Mouse (Mus musculus): ENCODE data around the gene Xrcc3. TPM values are rescaled to one million over a fixed set of nuclear protein-coding genes. Genes with fewer than 3 reads are reported as not detected.
A peak's percentile ranks its signal among the peaks of the same experiment; 100 is the strongest.

Xrcc3 gene
- polyA plus RNA-seq, 1 experiment from 2014 or later = 13.5 TPM

DNA sequence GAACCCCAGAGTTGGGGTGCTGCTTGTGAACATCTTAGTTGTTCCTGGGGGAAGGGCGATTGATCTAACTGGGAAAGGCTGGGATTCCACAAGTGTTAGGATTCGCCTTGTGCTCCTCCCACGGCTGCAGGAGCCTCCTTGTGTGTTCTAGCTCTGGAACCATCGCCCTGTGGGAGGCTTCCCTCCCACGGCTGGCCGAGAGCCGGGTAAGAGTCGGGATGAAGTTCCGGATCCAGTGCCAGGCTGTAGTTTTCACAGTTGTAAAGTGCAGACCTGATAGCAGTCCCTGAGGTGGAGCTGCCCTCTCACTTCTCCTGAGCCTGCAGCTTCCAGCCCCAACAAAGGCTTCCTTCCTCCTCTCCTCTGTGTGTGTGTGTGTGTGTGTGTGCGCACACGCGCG lies 2.9 kb upstream of the Xrcc3 start:
- 64% methylated on average over 13 of the region's 13 CpGs for WGBS
- no peak overlapping the region for H3K9ac ChIP-seq
- no peak for ATAC-seq (ENCODE audit: insufficient number of reproducible peaks, low FRiP score, low TSS enrichment, low read depth)
- H3K27ac ChIP-seq (replicated peaks) = peak overlapping the region; percentile 48; the same call in 1 of the 2 replicates
- H3K36me3 ChIP-seq = peaks cover 5% of the 10 kb centered on the region; the same call in 1 of the 2 replicates
- peak overlapping the region; percentile 68 for H3K4me2 ChIP-seq (replicated peaks)
- H3K4me1 ChIP-seq = peaks cover 65% of the 10 kb centered on the region
- H3K9me3 ChIP-seq (replicated peaks) = no peaks in the 10 kb centered on the region
- H3K27me3 ChIP-seq = no peaks in the 10 kb centered on the region
- peak overlapping the region; percentile 8 for H3K4me3 ChIP-seq (replicated peaks)

DNA sequence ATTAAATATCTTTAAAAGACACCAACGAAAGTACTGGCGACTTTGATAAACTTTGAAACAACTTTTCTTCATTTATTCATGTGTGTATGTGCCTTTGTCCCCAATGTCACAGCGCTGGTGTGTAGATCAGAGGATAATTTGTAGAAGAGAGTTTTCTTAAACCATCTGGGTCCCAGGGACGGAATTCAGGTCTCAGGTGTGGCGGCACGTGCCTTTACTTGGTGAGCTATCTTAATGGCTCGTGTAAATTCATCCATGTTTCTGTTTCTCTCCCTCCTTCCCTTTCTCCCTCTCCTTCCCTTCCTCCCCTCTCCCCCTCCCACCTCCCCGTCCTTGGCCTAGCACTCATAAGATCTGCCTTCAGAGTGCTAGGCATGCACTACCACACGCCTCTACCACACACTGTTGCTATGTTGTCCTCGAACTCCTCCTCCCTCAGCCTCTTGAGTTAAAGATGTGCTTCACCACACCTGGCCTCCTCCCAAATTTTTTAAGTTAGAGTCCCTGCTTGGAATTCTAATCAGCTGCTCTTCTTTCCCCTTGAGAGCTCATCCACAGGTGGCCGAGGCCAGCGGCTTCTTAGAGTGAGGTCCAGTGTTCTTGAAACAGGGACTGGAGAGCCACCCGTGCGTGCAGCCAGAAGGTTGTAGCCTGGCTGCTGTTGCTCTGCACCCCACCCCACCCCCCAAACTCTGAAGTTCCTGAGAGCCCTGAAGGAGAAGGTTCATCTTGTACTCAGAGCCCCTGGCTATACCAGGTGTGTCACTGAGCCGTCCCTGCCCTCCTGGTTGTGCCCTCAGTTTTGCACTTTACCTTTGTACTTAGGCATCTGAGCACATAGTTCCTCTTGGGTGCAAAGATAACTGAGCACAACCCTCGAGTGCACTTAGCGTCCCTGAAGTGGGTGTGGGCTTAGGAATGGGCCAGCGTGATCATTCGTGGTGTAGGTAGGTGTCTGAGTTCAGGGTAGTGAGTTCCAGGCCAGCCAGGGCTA lies 1.4 kb upstream of the Xrcc3 start:
- Histone ChIP-seq H3K27ac (replicated peaks) (peak overlapping the region; percentile 95), H3K9me3 (replicated peaks) (no peaks in the 10 kb centered on the region), H3K27me3 (no peaks in the 10 kb centered on the region), H3K9ac (peak overlapping the region; percentile 69; the same call in 1 of the 2 replicates), H3K36me3 (peaks cover 5% of the 10 kb centered on the region; the same call in 1 of the 2 replicates), H3K4me3 (replicated peaks) (peak overlapping the region; percentile 93), H3K4me1 (peaks cover 59% of the 10 kb centered on the region), H3K4me2 (replicated peaks) (peak overlapping the region; percentile 68)
- 21% methylated on average over 19 of the region's 19 CpGs for WGBS
- no peak for ATAC-seq (ENCODE audit: insufficient number of reproducible peaks, low FRiP score, low TSS enrichment, low read depth)

DNA sequence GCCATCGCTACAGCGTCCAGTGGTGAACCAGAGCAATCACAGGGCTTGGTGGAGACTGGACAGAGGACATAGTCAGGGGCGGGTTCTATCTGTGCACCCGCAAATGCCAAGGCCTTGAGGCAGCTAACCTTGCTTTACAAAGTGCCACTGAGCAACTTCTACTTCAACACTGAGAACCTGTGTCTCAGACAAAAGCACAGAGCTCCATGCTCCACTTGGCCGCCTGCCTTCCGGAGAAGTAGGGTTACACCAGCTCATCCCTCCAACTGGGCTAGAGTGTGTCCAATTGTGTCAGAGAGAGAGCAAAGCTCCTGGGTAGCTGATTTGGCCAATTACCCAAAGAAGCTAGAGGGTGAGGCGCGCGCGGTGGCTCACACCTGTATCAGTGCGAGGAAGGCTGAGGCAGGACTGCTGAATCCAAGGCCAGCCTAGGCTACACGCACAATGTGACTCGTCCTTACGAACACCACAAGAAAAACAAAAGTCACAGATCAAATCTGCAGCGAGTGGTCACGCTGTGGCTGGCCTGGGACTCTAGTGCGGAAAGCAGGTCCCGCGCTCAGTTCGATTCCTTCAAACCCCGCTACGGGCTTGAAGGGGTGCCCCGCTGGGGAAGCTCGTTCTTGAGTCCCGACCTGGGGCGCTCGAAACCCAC lies 435 bp downstream of the Xrcc3 start:
- WGBS = 4% methylated on average over 27 of the region's 27 CpGs
- Histone ChIP-seq H3K4me2 (replicated peaks) (peak overlapping the region; percentile 85), H3K27me3 (no peaks in the 10 kb centered on the region), H3K4me1 (peaks cover 65% of the 10 kb centered on the region), H3K27ac (replicated peaks) (no peak overlapping the region), H3K9ac (peak overlapping the region; percentile 54), H3K9me3 (replicated peaks) (no peaks in the 10 kb centered on the region), H3K36me3 (peaks cover 12% of the 10 kb centered on the region), H3K4me3 (replicated peaks) (peak overlapping the region; percentile 93)
- no peak for ATAC-seq (ENCODE audit: insufficient number of reproducible peaks, low FRiP score, low TSS enrichment, low read depth)

DNA sequence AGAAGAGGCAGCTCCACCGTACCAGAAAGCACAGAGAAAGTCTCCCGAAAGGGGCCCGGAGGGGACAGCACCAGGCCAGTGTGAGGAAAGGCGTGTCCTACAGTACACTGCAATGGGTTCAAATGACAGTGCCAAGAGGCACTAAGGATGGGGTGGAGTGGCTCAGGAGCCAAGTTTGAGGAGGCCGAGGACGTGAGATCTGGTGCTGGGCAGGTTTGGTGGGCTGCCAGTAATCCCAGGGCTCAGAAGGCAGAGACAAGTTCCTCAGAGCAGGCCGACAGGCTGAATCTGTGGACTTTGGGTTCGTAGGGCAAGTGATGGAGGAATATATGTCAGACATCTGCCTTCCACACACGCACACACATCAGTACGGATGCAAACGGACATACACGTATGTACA lies 1.1 kb downstream of the Xrcc3 start:
- ATAC-seq (ENCODE audit: insufficient number of reproducible peaks, low FRiP score, low TSS enrichment, low read depth) = no peak
- Histone ChIP-seq H3K27me3 (no peaks in the 10 kb centered on the region), H3K4me1 (peaks cover 59% of the 10 kb centered on the region), H3K9ac (peak overlapping the region; percentile 27; the same call in 1 of the 2 replicates), H3K4me2 (replicated peaks) (peak overlapping the region; percentile 85), H3K27ac (replicated peaks) (no peak overlapping the region), H3K36me3 (peaks cover 13% of the 10 kb centered on the region), H3K9me3 (replicated peaks) (no peaks in the 10 kb centered on the region), H3K4me3 (replicated peaks) (peak overlapping the region; percentile 93)
- WGBS = 57% methylated on average over 12 of the region's 12 CpGs

DNA sequence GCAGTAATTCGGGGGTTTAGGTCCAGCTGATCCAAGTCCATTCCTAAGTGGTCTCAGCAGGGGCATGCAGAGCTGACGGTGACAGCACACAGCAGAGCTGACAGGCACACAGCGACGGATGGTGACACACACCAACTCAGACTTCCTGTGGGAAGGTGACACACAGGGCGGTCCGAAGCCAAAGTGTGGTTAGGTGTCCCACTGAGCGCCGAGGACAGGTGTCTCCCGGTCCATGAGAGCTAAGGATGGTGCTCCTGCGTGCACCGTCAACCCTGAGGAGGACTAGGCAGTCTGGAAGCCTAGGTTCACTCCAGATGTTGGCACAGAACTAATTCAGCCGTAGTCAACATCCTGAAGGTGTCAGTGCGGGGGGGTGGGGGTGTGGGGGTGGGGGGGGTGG lies 1.6 kb downstream of the Xrcc3 start:
- 85% methylated on average over 13 of the region's 13 CpGs for WGBS
- no peak for ATAC-seq (ENCODE audit: insufficient number of reproducible peaks, low FRiP score, low TSS enrichment, low read depth)

DNA sequence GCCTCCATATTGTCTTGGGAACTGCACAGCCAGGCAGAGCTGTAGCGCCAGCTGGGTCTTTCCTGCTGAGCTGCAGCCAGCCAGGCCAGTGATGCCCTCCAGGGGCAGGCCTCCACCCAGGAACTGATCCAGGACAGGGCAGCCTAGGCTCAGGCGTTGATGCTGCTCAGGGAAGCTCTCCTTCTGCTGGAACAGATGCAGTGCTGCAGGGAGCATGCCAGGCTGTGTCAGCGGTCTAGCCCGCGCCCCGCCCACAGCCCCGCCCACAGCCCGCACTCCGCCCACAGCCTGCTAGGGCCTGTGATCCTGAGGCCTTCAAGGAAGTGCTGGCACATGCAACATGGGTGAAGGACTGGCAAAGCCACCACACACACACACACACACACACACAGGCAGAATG lies 3.9 kb downstream of the Xrcc3 start:
- peaks cover 35% of the 10 kb centered on the region for H3K4me1 ChIP-seq
- peaks cover 39% of the 10 kb centered on the region for H3K36me3 ChIP-seq
- H3K4me2 ChIP-seq (replicated peaks) = peak overlapping the region; percentile 15; the same call in 1 of the 2 replicates
- no peak overlapping the region; the same call in 1 of the 2 replicates for H3K9ac ChIP-seq
- H3K27me3 ChIP-seq = no peaks in the 10 kb centered on the region
- peak overlapping the region; percentile 76 for H3K27ac ChIP-seq (replicated peaks)
- no peak overlapping the region; the same call in 1 of the 2 replicates for H3K4me3 ChIP-seq (replicated peaks)
- peak; percentile 45 for ATAC-seq (ENCODE audit: insufficient number of reproducible peaks, low FRiP score, low TSS enrichment, low read depth)
- WGBS = under 1% methylated on average over 9 of the region's 9 CpGs
- H3K9me3 ChIP-seq (replicated peaks) = no peaks in the 10 kb centered on the region

More for the DNA sequence above, 1.6 kb downstream of the Xrcc3 start:
- Histone ChIP-seq H3K27me3 (no peaks in the 10 kb centered on the region), H3K4me1 (peaks cover 58% of the 10 kb centered on the region), H3K9ac (no peak overlapping the region), H3K27ac (replicated peaks) (no peak overlapping the region), H3K9me3 (replicated peaks) (no peaks in the 10 kb centered on the region), H3K4me3 (replicated peaks) (no peak overlapping the region), H3K36me3 (peaks cover 16% of the 10 kb centered on the region), H3K4me2 (replicated peaks) (no peak overlapping the region)

DNA sequence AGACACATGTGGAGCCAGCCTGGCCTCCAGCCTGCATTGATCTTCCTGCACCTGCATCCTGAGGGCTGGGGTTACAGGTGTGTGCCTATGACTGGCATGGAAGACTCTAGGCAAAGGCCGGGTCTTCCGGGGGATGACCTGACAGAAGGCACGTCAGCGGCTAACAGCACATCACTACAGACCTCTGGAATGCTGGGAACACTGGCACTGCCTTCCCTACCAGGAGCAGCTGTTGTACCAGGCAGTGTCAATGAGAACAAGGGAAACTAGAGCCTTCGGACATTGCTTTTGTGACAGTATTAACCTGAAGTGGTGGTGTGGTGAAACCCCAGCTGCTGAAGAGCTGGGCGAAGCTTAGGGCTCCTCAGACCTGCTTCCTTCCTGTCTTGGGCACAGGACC lies 4.9 kb downstream of the Xrcc3 start:
- H3K4me1 ChIP-seq = peaks cover 34% of the 10 kb centered on the region
- WGBS = 88% methylated on average over 6 of the region's 6 CpGs
- H3K36me3 ChIP-seq = peaks cover 47% of the 10 kb centered on the region
- no peak overlapping the region for H3K4me3 ChIP-seq (replicated peaks)
- no peak overlapping the region for H3K9ac ChIP-seq
- H3K9me3 ChIP-seq (replicated peaks) = no peaks in the 10 kb centered on the region
- H3K4me2 ChIP-seq (replicated peaks) = no peak overlapping the region
- ATAC-seq (ENCODE audit: insufficient number of reproducible peaks, low FRiP score, low TSS enrichment, low read depth) = no peak
- H3K27ac ChIP-seq (replicated peaks) = no peak overlapping the region
- no peaks in the 10 kb centered on the region for H3K27me3 ChIP-seq

DNA sequence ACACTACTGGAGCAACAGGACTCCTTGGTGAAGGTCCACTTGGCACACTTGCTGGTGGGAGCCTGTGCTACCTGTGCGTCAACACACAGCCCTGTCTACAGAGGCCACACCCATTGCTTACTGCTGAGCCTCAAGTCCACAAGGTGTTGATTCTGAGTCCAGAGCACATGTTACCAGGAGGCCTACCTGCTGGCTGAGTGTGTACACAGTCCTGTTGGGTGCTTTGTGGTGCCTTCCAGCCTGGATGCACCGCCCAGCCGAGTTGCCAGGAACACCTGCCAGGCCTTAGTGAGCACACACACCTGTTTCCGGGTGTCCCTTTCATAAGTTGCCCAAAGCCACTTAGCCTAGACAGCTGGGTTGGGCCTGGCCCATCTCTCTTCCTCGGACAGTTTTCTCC lies 10.1 kb downstream of the Xrcc3 start:
- no peaks in the 10 kb centered on the region for H3K9me3 ChIP-seq (replicated peaks)
- no peak overlapping the region for H3K9ac ChIP-seq
- no peaks in the 10 kb centered on the region for H3K4me1 ChIP-seq
- peak; percentile 35; the same call in 1 of the 2 replicates for ATAC-seq (ENCODE audit: insufficient number of reproducible peaks, low FRiP score, low TSS enrichment, low read depth)
- H3K27ac ChIP-seq (replicated peaks) = no peak overlapping the region
- no peak overlapping the region for H3K4me3 ChIP-seq (replicated peaks)
- no peaks in the 10 kb centered on the region for H3K27me3 ChIP-seq
- H3K36me3 ChIP-seq = peaks cover 91% of the 10 kb centered on the region
- H3K4me2 ChIP-seq (replicated peaks) = no peak overlapping the region
- WGBS = 71% methylated on average over 5 of the region's 5 CpGs

DNA sequence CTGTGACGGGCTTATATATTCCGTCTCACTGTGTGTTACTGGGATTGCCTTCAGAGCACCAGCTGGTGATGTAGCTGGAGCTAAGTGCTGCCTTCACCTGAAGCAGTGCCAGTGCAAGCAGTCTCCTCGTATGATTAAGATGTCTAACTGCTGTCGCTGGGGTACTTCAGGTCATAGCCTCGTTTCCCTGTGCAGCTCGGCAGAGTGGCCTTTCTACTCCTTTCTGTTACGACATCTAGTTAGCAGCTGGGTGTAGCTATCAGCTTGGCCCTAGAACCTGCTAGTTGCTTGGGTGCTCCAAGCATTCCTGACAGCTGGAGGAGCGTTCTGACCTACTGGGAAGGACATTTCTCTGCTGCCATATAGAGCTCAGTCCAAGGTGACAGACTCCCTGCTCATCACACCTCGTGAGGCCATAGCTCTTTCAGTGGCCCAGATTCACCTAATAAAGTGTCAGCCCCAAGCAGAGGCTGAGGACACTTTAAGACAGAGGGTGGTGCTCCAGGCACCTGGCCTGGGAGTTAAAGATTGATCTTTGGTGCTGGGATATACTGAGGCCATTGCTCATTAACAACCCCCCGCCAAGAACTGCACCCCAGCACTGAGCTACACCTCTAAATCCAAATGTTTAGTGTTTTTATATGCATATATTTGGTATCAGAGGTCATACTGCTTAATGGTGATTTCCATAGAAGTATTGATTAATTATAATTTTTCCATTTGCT lies 13.1 kb downstream of the Xrcc3 start:
- WGBS = 83% methylated on average over 10 of the region's 10 CpGs
- Histone ChIP-seq H3K27me3 (no peaks in the 10 kb centered on the region), H3K4me3 (replicated peaks) (no peak overlapping the region), H3K27ac (replicated peaks) (no peak overlapping the region), H3K4me2 (replicated peaks) (no peak overlapping the region), H3K36me3 (peaks cover 87% of the 10 kb centered on the region), H3K9me3 (replicated peaks) (no peaks in the 10 kb centered on the region), H3K9ac (no peak overlapping the region), H3K4me1 (no peaks in the 10 kb centered on the region)
- no peak for ATAC-seq (ENCODE audit: insufficient number of reproducible peaks, low FRiP score, low TSS enrichment, low read depth)

DNA sequence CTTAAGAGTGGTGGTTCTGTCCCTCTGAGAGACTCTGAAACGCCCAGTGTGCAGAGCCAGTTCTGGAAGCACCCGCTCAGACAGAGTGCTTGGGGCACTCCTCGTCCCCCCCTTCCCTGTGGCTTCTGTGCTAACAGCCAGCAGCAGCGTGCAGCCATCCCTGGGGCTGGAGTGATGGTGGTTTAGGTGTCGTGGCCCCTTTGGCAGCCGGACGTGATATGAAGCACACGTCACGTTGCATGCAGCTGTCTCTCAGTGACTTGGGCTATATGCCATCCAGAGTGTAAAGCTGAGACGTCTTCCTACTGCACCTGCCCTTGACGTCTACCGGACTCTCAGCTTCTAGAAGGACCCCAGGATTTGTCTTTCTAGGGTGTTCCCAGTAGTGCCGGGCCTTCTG lies 15.2 kb downstream of the Xrcc3 start:
- no peak for ATAC-seq (ENCODE audit: insufficient number of reproducible peaks, low FRiP score, low TSS enrichment, low read depth)
- H3K4me1 ChIP-seq = no peaks in the 10 kb centered on the region
- peaks cover 88% of the 10 kb centered on the region for H3K36me3 ChIP-seq
- H3K9me3 ChIP-seq (replicated peaks) = no peaks in the 10 kb centered on the region
- no peak overlapping the region for H3K4me3 ChIP-seq (replicated peaks)
- H3K4me2 ChIP-seq (replicated peaks) = no peak overlapping the region
- no peaks in the 10 kb centered on the region for H3K27me3 ChIP-seq
- no peak overlapping the region for H3K27ac ChIP-seq (replicated peaks)
- WGBS = 87% methylated on average over 13 of the region's 13 CpGs
- H3K9ac ChIP-seq = no peak overlapping the region

DNA sequence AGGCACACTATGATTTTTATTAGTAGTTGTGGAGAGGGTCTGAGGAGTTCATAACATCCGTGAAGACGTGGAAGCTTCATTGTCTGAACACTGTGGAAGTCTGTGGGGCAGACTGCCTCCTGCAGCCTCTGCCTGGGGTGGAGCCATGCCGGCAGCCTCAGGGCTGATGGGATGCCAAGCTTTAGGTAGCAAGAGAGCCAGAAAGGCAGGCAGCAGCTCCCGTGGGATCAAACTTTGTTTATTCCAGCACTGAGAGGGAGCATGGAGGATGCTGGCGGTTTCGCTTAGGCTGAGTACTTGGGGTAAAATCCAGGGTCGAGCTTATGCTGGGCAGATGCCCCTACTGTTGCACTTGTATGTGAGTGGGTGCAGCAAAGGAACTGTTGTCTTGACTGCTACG lies 16.4 kb downstream of the Xrcc3 start:
- WGBS = 73% methylated on average over 8 of the region's 8 CpGs
- no peaks in the 10 kb centered on the region for H3K9me3 ChIP-seq (replicated peaks)
- H3K36me3 ChIP-seq = peaks cover 85% of the 10 kb centered on the region
- no peaks in the 10 kb centered on the region for H3K4me1 ChIP-seq
- H3K27me3 ChIP-seq = no peaks in the 10 kb centered on the region
- H3K27ac ChIP-seq (replicated peaks) = no peak overlapping the region
- no peak overlapping the region for H3K4me2 ChIP-seq (replicated peaks)
- H3K4me3 ChIP-seq (replicated peaks) = no peak overlapping the region
- no peak overlapping the region for H3K9ac ChIP-seq
- no peak for ATAC-seq (ENCODE audit: insufficient number of reproducible peaks, low FRiP score, low TSS enrichment, low read depth)

Data from embryonic facial prominence, embryonic 15.5 days (tissue).